Mouse (Mus musculus) frontal cortex, postnatal 14 days (tissue): ENCODE results near the gene Gpsm1.

Experiments
- DNase-seq, 2 experiments: peaks; one replicate each; pipeline ENCODE4 v3.0.0; 2022; ENCODE audit warnings: low spot score in 2 of 2

The Gpsm1 gene

DNA sequence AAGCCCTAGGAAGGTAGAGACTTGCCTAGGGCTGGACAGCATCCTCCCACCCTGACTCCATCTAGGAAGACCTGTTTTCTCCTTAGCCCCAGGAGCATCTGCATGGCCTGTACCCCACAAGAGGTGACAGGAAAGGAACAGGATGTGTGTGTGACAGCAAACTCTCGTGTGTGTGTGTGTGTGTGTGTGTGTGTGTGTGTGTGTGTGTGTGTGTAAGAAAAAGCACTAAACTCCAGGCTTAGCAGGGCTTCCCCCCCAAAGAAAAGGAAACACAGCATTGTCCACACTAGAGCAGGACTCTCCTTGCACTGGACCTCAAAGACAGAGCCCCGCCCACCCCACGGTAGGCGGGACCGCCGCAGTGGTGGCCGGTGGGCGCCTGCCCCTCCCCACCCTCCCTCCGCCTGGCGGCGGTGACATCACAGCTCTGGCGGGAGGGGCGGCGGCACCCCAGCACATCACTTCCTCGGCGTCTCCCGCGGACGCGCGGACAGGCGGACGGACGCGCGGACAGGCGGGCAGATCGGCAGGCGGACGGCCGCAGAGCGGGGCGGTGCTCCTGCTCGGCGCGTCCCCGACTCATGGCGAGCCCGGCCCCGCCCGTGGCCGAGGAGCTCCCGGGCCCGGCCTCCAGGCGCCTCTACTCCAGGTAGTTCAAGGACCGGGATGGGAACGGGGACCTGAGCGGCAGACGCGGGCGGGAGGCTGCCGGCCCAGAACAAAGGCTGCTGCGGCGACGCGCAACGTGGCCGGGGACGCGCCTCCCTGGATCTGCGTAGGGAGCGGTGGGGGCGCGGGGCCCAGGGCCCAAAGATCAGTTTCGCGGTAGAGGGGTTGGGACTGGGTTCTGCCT, at the start of gene Gpsm1:
Gene Gpsm1 (plus strand): TSS at position 444 of the 853 bp plus-strand sequence.
- DNase-seq = peak in 1 of 2 experiments; percentile 64

DNA sequence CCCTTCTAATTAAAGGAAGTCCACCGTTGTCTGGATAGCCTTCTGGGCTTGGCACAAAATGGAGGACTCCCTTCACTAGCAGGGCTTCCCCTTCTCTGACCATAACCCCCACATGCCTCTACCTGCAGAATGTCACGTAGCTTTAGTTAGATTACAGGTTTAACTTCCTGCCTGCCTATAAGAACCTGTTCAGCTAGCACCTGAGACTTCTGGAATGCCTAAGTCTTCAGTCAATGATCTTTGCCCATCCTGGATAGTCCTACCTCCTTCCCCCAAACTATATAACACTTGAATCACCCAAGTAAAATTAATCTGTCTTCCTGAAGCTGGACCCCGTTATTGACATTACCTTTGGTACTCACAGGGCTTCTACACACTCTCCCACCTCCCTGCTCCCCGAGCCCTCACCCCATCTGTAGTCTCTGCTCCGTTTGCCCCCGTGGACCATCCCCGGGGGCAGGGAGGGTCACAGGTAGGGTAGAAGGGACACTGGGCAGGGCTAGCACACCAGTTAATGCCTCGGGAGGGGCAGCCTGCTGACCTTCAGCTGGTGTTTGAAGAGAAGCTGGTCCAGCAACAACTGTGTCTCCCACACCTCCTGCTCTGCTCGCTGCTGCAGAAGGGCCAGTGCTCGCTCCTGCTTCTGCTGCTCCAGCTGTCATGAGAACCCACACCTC, 49.1 kb upstream of the Gpsm1 start:
- DNase-seq = no peak

DNA sequence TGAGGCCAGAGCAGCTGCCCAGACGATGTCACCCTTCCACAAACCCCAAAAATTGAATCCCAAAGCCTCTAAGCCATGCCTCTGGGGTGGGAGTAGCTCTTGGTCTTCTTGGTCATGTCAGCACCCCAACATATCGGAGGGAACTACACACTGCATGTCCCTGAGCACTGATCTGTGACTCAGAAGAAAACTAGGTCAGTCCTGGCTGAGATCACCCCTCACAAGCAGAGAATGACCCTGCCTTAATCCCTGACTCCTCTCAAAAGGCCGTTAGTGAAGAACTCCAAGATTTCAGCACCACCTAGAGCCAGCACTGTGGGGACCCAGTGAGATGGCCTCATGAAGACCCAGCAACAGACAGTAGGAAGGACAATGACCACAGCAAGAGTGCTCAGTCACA, 47.1 kb upstream of the Gpsm1 start:
- DNase-seq = no peak

DNA sequence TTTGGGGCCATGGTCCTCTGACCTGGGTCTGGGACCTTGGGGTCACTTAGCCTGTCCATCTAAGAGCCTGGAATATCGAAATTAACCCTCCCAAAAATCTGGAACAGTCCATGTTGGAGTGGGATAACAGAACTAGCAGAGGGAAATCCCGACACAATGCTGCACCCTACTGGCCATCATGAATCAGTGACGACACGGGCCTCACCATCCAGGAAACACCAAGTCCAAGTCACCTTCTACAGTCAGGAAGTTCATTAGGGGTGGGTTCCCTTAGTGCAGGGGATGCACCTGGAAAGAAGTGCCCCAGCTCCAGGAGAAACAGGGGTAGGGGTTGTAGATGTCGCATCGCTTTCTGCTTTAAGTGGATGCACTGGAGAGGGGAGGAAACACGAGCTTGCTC, 41.7 kb upstream of the Gpsm1 start:
- DNase-seq = peak; percentile 35 to 58

DNA sequence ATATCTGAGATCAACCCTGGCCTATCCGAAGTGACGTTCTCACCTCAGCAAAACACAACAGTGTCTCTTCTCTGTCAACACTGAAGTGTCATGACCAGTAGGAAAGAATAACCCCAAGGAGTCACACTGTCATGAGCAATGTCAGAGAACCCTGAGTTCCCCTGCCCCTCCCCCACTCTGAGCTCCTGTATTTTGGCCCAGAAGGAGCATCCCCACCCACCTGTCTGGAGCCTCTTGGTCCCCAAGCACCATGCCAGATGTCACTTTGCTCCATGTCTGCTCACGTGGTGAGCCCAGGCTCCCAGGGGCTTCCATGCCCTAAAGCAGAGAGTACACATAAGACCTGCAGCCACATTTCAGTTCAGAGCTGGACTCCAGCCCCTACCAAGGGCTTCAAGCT, 35.6 kb upstream of the Gpsm1 start:
- no peak for DNase-seq

DNA sequence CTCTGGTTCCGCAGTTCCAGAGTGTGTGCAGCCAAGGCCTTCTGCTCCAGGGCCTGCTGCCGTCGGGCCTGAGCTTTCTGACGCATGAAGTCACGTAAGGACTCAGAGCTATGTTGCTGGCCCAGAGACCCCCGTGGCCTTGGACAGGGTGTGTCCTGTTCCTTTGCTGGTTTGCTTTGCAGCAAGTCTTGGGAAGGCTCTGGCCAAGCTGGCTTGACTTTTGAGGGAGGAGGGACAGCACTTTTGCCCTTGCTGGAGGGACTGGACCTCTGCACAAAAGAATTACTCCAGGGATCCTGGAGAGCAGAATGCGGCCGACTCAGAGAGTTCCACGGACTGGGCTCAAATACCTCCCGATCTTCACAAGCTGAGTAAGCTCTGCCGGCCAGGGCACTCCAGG, 34.7 kb upstream of the Gpsm1 start:
- no peak for DNase-seq

DNA sequence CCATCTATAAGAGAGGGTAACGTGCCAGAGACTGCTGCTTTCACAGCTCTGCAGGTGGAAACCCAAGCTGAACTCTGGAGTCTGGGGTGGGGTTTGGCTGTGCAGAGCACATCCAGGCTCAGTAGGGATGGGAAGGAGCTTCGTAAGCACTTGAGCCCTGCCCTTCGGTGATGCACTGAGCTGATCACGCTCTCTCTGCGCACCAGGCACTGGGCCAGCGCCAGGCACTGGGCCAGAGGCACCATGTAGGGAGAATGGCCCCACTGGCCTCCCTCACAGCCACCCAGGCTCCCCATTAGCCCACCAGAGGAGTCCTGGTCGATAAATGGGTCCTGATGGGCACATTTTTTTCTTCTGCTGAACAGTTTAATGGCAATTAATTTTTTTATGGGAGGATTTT, 29.5 kb upstream of the Gpsm1 start:
- DNase-seq = no peak

DNA sequence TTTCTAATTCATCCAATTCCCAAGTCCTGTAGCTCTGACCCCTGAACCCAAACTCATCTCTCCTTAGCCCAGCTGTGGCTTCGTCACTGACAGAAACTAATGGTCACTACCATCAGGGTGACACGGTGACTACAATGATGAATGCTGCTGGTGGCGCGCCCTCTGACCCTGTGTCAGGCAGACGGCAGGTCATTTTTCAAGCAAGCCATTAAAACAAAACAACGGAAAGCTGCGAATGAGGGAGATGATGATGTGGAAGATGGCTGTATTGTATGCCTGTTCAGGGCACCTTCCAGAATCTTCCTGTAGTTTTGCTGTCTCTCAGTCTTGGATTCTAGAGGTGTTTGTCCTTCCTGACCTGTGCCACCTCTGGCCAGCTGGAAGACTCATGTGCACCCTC, 28.9 kb upstream of the Gpsm1 start:
- no peak for DNase-seq

DNA sequence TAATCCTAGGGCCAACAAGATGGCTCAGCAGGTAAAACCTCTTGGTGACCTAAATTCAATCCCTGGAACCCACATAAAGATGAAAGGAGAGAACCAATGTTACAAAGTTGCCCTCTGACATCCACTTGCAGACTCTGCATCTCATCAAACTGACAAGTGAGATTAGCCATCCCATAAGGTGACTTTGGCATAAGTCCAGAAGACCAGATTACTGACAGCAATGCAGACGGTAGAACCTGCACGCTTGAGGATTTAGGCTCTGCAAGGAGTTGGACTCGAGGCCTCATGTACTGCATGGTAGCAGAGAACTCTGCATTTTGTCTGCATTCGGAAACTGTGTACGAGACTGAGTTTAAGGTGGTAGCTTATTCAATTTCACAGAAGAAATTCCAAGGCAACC, 25.2 kb upstream of the Gpsm1 start:
- DNase-seq = no peak

DNA sequence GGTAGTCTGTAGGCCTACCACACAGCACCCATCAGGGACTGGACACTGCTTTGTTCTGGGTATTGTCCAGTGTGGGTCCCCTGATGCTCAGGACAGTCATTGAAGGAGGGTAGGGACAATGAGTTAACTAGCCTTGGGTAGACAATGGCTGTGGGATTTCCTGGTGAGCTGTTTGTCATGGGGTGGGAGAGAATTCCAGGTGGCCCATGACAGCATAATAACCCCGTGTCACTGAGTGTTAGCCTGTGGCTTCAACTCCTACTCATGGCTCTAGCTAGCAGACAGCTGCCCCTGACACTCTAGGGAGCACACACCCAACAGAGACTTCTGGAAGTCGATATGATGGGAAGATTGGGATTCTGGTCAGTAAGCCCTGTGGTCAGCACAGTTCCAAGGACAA, 20.9 kb upstream of the Gpsm1 start, which contains the start of gene Ccdc187:
Gene Ccdc187 (minus strand): TSS at position 101 of the 400 bp plus-strand sequence.
- DNase-seq = no peak

DNA sequence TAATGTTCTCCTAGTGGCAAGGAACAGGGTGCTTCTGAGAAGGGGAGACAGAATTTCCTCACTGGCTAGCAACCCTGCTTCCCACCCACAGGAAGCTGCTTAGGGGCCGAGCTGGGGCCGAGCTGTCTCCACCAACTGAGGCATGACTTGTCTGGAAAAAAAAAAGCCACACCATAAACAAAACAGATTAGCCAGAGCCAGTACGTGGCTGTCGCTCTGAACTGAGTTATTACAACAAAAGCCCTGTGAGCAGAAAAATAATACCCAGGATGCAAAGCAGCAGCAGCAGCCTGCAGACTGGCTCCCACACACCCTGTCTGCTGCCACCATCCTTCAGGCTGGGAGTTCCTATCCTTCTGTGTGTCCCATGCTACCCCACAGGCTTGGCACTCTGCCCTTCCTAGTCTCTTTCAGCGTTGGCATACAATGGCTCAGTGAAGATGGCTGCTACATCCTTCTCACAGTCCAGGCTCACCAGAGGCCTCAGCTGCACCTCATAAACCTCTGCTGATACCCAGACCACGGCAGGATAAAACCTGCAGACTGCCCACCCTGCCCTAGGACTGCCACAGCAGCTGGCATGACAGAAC, 18.6 kb upstream of the Gpsm1 start:
- peak in 1 of 2 experiments; percentile 45 for DNase-seq

DNA sequence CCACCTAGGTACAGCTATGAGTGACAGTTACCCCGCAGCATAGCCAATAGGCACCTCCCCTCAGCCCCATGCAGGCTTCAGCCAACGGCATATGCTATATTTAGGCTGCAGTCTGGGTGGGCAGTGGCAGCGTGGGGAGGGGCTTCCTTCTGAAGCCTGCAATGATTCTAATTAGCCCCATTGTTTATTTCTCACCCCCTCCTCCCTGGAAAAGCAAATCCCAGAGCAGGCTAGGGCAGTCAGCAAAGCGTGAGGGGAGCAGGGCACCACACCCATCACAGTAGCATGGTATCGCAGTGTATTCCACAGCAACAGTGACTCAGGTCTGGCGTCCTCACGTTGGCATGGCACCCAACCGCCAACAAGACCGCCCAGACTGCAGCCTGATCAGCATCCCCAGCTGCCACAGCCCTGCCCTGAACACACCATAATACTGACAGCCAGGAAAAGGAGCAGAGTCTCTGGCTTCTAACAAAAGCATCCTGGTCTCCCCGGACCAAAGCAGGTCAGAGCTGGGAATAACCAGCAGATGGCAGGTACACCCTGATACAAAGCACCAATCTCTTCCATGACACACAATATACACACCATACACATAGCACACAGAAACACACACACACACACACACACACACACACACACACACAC, 17.0 kb upstream of the Gpsm1 start:
- peak; percentile 59 to 76 for DNase-seq

DNA sequence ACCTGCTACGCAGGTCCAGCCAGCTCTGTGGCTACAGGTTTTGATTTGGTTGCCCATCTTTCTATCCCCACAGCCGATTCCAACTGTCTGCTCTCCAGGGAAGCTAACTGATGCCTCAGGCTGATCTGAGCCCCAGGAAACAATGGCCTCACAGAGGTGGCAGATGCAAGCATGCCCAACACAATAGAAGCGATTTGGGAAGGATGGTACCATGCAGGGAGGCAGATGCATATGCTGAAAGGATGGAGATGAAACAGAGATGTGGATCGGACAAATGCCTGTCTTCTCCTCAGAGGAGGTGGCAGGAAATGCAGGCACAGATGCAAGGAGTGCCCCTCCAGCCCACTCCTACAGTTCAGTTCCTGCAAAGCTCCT, 16.5 kb upstream of the Gpsm1 start:
- DNase-seq = no peak

DNA sequence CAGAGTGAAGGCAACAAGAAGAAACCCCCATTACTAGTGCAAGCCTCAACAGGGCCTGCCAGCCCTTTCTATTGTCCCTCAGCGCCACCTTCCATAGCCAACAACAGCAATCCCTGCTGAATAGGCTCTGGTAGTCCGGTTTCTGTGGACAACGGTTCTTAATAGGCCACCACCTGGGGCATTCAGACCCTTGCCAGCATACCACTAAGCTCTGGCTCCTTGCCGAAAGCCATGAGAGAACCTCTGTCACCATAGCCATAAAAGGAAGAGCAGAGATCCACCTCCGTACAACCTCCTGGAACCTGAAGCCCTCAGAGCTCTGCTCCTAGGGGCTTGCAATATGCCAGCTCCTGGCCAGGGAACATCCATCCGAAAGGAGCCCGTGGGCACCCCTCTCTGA, 16.0 kb upstream of the Gpsm1 start:
- DNase-seq = no peak

DNA sequence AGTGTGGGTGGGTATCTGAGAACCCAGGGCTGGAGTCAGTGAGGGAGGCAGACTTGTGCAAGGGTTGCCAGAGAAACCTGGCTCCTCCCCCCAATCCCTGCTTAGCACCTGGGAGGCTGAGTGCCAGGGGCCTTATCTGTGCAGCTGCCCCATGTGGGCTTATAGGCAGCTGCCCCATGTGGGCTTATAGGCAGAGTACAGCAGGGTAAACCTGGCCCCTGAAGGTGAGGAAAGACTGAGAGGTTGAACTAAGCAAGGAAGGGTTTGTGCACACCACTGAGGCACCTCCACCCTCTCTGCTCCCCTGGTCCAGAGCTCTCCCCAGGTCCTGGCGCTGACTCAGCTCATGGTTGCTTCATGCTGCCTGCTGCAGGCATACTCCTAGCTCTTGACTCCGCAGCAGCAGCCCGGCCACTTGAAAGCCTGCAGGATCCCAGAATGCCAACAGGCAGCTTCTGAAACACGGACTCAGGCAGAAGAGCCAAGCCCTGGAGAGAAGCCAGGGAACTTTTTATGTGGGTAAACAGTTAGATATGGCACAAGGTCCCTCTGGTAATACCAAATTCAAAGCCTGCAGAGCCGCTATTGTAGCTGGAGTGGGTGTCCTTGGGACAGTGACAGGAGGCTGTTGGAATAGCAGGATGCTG, 15.0 kb upstream of the Gpsm1 start:
- peak in 1 of 2 experiments; percentile 18 for DNase-seq

DNA sequence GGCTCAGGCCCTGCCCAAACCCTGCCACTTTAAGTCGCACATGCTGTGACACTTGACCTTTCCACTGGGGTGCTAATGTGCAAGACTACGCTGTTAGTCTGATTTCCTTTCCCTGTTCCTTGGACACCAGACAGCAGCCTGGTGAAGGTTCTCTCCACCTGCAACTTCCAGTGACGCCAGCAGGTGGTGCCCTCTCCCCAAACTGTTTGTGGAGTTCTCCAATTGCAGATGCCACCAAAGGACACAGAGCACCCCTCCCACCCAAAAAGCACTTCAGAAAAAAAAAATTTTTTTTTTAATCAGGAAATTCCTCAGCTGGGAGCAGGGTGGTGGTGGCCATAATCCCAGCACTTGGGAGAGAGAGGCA, 14.5 kb upstream of the Gpsm1 start:
- DNase-seq = peak; percentile 80 to 92

DNA sequence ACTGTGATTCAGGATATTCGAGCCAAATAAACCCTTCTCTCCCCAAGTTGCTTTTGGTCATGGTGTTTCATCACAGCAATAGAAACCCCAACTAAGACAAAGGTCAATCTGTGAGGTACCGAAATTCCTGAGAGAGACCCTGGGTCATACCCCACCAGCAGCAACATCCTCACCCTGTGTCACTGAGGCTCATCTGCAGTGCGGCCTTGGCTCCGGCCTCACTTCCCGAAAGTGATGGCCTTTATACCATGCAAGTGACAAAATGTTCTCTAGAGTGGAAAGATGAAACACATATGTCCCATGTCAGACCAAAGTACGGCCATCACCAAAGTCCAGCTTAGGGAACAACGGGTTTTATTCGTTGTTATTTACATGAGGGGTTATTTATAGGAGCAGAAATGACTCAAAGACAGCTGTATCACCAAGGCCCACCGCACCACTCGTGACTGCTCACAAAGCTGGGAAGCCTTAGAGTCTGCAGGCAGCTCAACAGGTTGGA, 13.3 kb upstream of the Gpsm1 start:
- DNase-seq = no peak

DNA sequence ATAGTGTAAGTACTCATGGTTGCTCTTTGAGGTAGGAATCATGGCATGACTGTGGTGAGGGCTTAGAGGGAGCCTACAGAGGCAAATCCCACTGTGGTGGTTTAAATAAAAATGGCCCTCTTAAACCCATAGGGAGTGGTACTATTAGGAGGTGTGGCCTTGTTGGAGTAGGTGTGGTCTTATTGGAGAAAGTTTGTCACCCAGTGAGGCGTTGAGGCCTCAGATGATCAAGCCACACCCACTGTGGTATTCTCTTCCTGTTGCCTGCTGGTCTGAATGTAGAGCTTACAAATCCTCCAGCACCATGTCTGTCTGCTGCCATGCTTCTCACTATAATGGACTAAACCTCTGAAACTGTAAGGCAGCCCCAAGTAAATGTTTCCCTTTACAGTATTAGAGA, 10.6 kb upstream of the Gpsm1 start:
- no peak for DNase-seq

DNA sequence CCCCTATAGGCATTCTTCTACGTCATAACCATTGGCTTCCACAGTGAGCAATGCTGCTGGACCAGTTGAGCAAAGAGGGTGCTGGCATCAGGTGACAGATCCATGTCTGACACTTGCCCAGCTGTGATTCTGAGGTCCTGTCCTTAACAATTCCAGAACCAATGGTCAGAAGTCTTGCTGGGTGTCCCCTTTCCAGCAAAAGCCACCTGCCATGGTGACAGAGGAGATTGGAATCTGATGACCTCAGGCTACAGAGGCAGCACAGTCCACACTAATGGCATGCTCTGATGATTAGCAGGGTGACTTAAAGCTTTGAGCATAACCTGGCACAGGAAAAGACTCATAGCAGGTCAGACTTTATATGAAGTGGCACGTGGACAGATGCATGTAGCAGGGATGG, 9.8 kb upstream of the Gpsm1 start:
- DNase-seq = no peak

DNA sequence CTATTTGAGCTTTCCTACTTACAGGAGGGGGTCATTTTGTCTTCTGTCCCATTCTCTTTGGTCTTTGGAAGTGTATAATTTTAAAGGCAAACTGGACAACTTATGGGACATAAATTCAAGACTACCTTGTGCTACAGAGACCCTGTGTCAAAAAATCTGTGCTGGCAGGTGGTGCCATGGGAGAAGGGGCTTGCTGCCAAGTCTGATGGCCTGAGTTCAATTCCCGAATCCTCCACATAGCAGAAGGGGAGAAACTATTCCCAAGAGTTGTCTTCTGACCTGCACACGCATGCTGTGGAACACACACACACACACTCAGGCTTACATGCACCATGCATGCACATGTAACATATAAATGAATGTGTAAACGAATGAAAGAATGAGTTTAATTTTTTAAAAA, 8.6 kb upstream of the Gpsm1 start:
- no peak for DNase-seq

DNA sequence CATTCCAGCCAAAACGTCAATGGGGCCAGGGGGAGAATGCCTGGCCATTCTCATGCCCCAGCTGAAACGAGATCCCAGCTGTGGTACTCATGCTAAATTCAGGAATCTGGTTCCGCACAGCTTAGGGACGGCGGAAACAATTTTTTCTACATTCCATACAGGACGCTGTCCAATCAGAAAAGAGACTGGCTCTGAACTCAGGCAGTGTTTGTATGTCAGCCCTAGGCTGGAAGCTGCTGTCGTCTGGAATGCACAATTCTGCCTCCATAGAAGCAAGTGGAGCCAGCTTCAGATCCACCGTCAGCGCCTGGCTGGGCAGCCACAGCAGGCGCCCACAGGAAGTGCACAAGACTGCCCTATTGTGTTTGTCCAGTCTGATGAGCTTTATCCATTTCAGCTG, 5.6 kb upstream of the Gpsm1 start:
- DNase-seq = no peak

DNA sequence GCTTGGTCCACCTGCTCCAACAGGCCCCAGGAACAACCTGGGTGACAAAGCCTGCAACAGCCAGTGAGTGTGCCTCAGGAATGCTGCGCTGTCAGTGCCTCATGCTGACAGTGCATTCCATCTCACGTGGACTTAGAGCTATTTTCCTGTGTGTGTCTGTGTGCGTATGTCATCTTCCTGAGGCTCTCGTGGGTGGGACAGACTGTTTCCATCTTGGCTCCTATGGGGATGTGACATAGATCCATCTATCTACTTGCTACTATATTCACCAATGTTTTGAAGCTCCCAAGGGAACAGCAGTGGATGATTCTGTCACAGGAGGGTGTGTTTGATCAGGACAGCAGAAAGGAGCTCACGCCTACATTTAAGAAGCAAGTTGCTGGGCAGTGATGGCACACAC, 3.4 kb upstream of the Gpsm1 start:
- no peak for DNase-seq
